Mouse (Mus musculus) kidney, adult 2 months (tissue): ENCODE data around the gene Arhgef33.

Experiments
- CTCF ChIP-seq: fragments of 200-500 bp; conservative IDR thresholded peaks from 2 replicates; pipeline ENCODE4 v1.5.1; 2011; ENCODE audit warnings: low read depth, mild to moderate bottlenecking, control low read depth, low read length, moderate library complexity, mixed read lengths; ENCODE audit not compliant: insufficient read depth, insufficient read length
- POLR2A ChIP-seq: fragments of 200-500 bp; IDR thresholded peaks from one replicate; pipeline ENCODE4 v1.6.1; 2011; ENCODE audit warnings: low read depth, low read length, control low read depth

- TF ChIP-seq POLR2A (no peak), CTCF (no peak)
Measured at GRCm38 (mm10) chr17:80431997-80432396, 124.8 kb downstream of the Arhgef33 start.
